Mouse (Mus musculus) bone marrow, adult 2 months (tissue): Measurements from ENCODE around the gene Scn8a. TPM values are rescaled to one million over a fixed set of nuclear protein-coding genes. Genes with fewer than 3 reads are reported as not detected.

ENCODE experiments used
- H3K27ac ChIP-seq: fragments of 200-500 bp; 2 replicates; pipeline ENCODE4 v1.5.1; 2012; ENCODE audit warnings: low read depth, mild to moderate bottlenecking, control low read depth, inconsistent platforms, low read length; ENCODE audit not compliant: control insufficient read depth, poor library complexity, insufficient read depth
- H3K4me1 ChIP-seq: fragments of 200-500 bp; 2 replicates; pipeline ENCODE4 v1.6.1; 2011; ENCODE audit warnings: low read length; ENCODE audit not compliant: control insufficient read depth, insufficient read depth
- H3K4me3 ChIP-seq: fragments of 200-500 bp; replicated peaks from 2 replicates; pipeline ENCODE3; 2011; ENCODE audit warnings: mild to moderate bottlenecking, low read depth, low read length, control low read depth; ENCODE audit not compliant: control insufficient read depth
- CTCF ChIP-seq: fragments of 200-500 bp; IDR thresholded peaks from 2 replicates; pipeline ENCODE4 v1.5.1; 2011; ENCODE audit warnings: low read length, control low read depth; ENCODE audit not compliant: control insufficient read depth, insufficient read depth
- POLR2A ChIP-seq: fragments of 200-500 bp; IDR thresholded peaks from 2 replicates; pipeline ENCODE4 v1.6.1; 2011; ENCODE audit warnings: low read depth, mild to moderate bottlenecking, control low read depth, low read length, borderline replicate concordance; ENCODE audit not compliant: control insufficient read depth
- WGBS: fragments of 180-500 bp; shearing (Covaris S2); methylation state at CpG from one replicate; pipeline ENCODE4 v1.1.7; 2018; 5-methylcytosine and 5-hydroxymethylcytosine counted together
- polyA plus RNA-seq: library from polyadenylated mRNA; stranded (reverse); fragments of >200 nt; gene quantifications from 2 replicates; pipeline ENCODE4 v1.2.4, GENCODE M21; 2011; ENCODE audit warnings: low replicate concordance; ENCODE audit not compliant: missing spikeins, insufficient read depth, insufficient read length

Gene Scn8a
- polyA plus RNA-seq, 1 experiment = not detected

GRCm38 (mm10) chr15:101044531-101044930, 174.9 kb downstream of the Scn8a start:
- Histone ChIP-seq H3K4me1 (no peaks in the 10 kb centered on the region), H3K4me3 (no peak overlapping the region), H3K27ac (no peak overlapping the region)
- WGBS = 55% methylated on average over 6 of the region's 6 CpGs
- no peak for TF ChIP-seq POLR2A
- TF ChIP-seq CTCF = no peak

GRCm38 (mm10) chr15:101046039-101046526, 176.4 kb downstream of the Scn8a start:
- Histone ChIP-seq H3K4me1 (no peaks in the 10 kb centered on the region), H3K4me3 (no peak overlapping the region), H3K27ac (no peak overlapping the region)
- 5% methylated on average over 43 of the region's 43 CpGs for WGBS
- TF ChIP-seq POLR2A (no peak), CTCF (no peak)

DNA sequence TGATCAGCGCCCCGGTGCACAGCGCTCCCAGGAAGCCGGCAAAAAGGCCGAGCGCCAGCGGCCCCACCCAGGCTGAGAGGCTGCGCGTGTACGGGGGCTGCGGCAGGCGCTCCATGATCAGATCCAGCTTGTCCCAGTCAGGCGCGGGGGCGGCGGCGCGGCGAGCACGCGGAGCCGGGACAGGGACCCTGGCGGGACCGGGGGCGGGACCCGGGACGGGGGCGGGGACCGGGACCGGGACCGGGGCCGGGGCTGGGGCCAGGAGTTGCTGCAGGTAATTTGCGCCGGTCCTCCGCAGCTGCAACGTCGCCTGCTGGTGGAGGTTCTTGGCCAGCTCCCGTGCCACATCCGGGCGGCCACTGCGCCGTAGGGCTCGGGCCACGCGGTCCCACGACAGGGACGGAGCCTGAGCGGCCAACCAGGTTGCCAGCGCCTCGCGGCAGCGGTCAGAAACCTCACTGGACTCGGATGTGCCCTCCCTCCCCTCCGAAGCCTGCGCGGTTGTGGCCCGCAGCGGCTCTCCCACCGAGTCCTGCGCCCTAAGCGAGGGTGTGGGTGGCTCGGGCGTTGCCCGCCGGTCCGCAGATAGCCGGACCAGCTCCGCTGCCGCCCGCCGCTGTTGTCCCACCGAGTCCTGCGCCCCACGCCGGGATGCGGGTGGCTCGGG, 177.0 kb downstream of the Scn8a start:
- no peak overlapping the region for H3K4me3 ChIP-seq
- H3K4me1 ChIP-seq = no peaks in the 10 kb centered on the region
- TF ChIP-seq POLR2A (no peak), CTCF (no peak)
- H3K27ac ChIP-seq = no peak overlapping the region
- WGBS = 1% methylated on average over 77 of the region's 77 CpGs

GRCm38 (mm10) chr15:101047194-101047555, 177.5 kb downstream of the Scn8a start, which contains the start of gene Gm47841:
Gm47841 (minus strand) TSS chr15:101047397.
- TF ChIP-seq CTCF (no peak), POLR2A (no peak)
- no peaks in the 10 kb centered on the region for H3K4me1 ChIP-seq
- 12% methylated on average over 23 of the region's 23 CpGs for WGBS
- H3K27ac ChIP-seq = no peak within 1 kb of the TSS
- no peak within 1 kb of the TSS for H3K4me3 ChIP-seq

- no peak for TF ChIP-seq POLR2A
- no peak for TF ChIP-seq CTCF
- WGBS = 65% methylated on average over 5 of the region's 5 CpGs
- H3K27ac ChIP-seq = no peak overlapping the region
- no peak overlapping the region for H3K4me3 ChIP-seq
- no peaks in the 10 kb centered on the region for H3K4me1 ChIP-seq
These were observed 178.8 kb downstream of the Scn8a start for GRCm38 (mm10) chr15:101048338-101048896.

GRCm38 (mm10) chr15:101051869-101052268, 182.2 kb downstream of the Scn8a start:
- WGBS = 57% methylated on average over 10 of the region's 10 CpGs
- no peak overlapping the region for H3K27ac ChIP-seq
- no peak for TF ChIP-seq POLR2A
- no peak for TF ChIP-seq CTCF
- no peaks in the 10 kb centered on the region for H3K4me1 ChIP-seq
- H3K4me3 ChIP-seq = no peak overlapping the region

DNA sequence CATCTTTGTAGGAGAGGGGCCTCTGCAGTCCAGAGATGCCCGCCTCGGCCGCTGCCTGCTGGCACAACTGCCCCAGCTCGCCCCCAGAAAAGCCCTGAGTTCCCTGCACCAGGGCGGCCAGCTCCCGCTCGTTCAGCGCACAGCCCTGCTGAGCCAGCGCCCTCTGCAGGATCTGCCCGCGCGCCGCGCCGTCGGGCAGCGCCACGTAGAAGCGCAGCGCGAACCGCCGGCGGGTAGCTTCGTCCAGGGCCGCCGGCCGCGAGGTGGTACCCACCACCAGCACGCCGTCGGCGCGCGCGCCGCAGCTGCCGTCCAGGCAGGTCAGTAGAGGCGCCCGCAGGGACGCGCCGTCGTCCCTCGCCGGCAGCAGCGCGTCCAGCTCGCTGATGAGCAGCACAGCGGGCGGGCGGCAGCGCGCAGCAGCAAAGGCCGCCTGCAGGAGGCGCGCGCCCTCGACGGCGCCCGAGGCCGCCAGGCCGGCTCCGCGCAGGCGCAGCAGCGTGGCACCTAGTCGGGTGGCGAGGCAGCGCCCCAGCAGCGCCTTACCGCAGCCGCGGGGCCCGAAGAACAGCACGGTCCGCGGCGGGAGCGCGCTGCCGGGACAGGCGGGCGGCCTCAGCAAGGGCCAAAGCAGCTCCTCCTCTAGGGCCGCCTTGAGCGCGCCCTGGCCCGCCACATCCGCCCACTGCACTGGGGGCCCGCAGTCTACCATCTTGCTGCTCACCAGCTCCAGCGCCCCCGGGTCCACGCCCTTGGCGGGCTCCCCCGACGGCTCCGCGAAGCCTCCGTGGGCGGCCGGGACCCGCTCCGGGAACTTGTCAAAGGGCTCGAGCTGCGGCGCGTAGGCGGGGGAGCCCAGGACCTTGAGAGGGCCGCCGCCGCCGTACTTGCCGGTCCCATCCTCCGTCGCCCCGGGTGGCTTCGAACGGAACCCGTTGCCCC, 183.2 kb downstream of the Scn8a start:
- Histone ChIP-seq H3K4me1 (no peaks in the 10 kb centered on the region), H3K27ac (no peak overlapping the region), H3K4me3 (no peak overlapping the region)
- no peak for TF ChIP-seq POLR2A
- no peak for TF ChIP-seq CTCF
- WGBS = 41% methylated on average over 120 of the region's 120 CpGs
